Mouse (Mus musculus) lung, postnatal 36 days (tissue): ENCODE data around the gene Actr6.
"Not testable (repeated sequence)": the region's sequence is repeated elsewhere in the genome, so short reads cannot be mapped to it uniquely, and the experiment has no call there.

Experiments used
- DNase-seq: peaks from one replicate; pipeline ENCODE4 v3.0.0; 2022; ENCODE audit warnings: mixed read lengths

Gene Actr6

DNA sequence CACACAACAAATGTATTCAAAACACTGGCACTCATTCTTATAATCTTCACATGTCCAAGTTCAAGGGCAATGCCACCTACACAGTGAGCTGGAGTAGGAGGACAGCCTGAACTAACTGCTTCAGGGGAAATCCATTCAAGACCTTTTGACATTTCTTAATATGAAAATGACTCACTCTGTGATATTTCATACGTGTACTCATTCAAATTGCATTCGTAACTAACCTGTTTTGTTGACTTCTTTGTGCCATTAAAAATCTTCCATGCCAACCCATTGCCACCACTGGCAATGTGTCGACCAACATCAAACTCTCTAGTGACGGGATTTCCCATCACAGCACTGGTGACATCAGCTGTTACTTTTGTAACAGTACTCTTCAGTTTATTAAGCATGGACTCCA, 54.0 kb downstream of the Actr6 start:
- no peak for DNase-seq

DNA sequence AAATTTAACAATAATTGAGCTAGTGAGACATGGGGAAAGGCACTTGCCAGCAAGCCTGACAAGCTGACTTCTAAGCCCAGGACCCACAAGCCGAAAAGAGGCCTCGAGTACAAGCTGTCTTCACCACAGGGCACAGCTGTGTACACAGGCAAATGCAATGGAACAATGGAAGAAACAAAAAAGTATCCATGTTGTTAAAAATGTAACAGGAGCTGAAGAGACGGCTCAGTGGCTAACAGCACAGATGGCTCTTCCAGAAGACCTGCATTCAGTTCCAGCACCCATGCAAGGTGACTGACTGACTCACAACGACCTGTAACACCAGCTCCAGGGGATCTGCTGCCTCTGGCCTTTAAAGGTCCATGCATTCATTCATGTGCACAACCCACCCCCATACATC, 55.5 kb downstream of the Actr6 start:
- no peak for DNase-seq

DNA sequence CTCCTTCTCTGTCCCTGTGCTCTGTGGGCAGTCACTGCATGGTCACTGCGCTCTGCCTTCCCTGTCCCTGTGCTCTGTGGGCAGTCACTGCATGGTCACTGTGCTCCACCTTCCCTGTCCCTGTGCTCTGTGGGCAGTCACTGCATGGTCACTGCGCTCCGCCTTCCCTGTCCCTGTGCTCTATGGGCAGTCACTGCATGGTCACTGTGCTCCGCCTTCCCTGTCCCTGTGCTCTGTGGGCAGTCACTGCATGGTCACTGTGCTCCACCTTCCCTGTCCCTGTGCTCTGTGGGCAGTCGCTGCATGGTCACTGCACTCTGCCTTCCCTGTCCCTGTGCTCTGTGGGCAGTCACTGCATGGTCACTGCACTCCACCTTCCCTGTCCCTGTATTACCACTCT, 61.7 kb downstream of the Actr6 start:
- DNase-seq, result not testable (repeated sequence)

DNA sequence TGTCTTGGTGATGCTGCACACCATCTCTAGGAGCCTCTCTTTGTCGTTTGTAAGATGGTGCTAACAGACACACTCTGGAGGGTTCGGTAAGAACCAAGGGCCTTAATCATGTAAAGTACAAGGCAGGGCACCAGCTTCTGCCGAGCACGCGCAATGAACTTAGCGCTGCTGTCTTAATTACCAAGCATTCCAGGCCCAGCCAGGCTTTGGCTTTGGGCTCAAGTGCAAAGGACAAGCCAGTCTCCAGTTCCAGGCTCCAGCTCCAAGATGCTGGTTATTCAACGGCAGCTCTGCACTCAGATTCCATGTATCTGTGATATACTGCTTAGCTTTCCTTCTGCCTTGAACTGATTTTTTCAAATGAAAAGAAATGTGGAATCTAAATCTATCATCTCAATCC, 64.5 kb downstream of the Actr6 start:
- DNase-seq, result no peak

DNA sequence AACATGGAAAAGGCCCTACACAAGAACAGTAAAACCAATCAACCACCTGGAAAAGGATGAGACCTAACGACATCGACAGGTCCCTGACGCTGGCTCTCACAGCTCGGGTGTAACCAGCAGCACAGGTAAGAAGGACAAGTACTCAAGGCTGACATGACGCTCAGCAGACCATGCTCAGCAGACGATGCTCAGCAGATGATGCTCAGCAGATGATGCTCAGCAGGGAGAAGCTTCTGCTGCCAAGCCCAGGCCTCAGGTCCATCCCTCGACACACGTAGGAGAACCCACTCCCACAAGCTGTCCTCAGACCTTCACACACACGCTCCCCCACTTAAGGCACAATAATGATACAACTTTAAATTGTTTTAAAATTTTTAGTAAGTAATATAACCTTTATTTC, 66.4 kb downstream of the Actr6 start:
- no peak for DNase-seq

DNA sequence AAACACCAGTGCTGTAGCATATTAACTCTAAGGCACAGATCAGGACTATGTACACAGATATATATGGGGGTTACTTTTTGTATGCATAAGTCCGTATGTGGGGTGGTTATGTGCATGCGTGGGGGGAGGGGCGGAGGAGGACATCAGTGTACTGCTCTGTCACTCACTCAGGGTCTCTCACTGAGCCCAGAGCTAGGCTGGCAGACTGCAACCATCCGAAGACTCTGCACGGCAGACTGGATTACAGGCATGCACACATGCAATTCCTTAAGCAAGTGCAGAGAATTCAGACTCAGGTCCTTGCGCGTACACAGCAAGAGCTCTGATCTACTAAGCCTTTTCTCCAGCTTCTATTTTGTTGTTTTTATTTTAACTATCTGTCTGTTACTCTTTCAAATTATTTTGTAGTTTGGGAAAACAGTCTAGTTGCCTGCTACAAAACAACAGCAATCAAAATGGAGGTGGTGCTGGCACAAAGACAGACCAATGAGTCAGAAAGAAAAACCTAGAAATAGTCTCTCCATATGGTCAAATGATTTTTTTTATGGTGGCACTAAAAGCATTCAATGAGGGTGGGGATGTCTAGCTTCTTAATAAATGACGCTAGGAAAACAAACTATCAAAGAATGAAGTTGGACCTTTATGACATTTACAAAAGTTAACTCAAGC, 67.0 kb downstream of the Actr6 start:
- DNase-seq, result no peak
